ENCODE assay signal across 16 mouse cellular contexts in the genomic region with DNA sequence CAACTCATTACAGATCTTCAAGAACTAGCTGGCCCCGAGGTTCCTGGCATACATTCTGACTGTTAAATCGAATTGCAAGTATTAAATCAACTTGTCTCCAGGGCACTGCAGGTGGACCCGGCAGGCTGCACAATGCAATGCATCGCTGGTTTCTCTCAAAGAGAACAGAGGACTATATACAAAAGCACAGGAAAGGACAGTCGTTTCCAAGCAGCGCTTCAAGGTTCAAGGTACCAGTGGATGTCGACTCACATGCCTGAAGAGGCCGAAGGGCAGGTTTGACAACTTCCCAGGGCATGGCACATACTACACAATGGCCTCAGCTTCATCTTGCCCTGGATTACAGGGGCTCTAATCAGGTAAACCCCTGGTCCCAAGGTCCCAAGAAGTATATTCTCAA.
DNase-seq lines count a peak whose midpoint lies in the region; TF ChIP-seq lines count a peak whose summit lies in the region.
"Had no signal": no experiment of that assay in that cellular context is flagged by ENCODE, and none has a peak within 500 bp of the region (broad histone marks: within the 10 kb centered on the region; RNA-seq: fewer than 3 reads in every experiment).

No protein-coding gene starts in this region.

- peak; percentile 2 for DNase-seq in kidney, adult 11 months
- no peak for DNase-seq in kidney, adult 18-20 months
- DNase-seq in brain, embryonic 14.5 days (ENCODE audit: low read depth) = peak; percentile 47
- DNase-seq in kidney, adult 9 months = peak; percentile 9
- peak; percentile 23 to 40 for DNase-seq in kidney, postnatal 36 days
- no peak for DNase-seq in left cerebral cortex, adult 18-20 months (ENCODE audit: low spot score in 2 of 2)
- no peak for DNase-seq in yolk sac, embryonic 10.5 days (ENCODE audit: low spot score)
- DNase-seq: adrenal gland, postnatal 25 days; embryo, embryonic 11 days; gastrocnemius, postnatal 14 days; heart, adult 2 months; heart, postnatal 36 days; liver; lung, postnatal 10 days; right cerebral cortex, adult 18-20 months; thymus, postnatal 36 days had no signal

- no peak for TF ChIP-seq POLR2A in brain, embryonic 14.5 days (IDR thresholded peaks at IDR 0.05; ENCODE audit: borderline replicate concordance, extremely low read depth, insufficient read depth, insufficient read length, poor library complexity, severe bottlenecking)

- no peak for TF ChIP-seq CTCF in brain, embryonic 14.5 days (IDR thresholded peaks at IDR 0.05; ENCODE audit: borderline replicate concordance, extremely low read depth, insufficient read depth, insufficient read length)

Comparison
In these comparisons a context has a peak if more than half of its experiments do, and no peak if none do; other contexts are left out.
1. DNase-seq: peak in kidney, adult 11 months (single experiment), brain, embryonic 14.5 days (single experiment), kidney, adult 9 months (single experiment) and kidney, postnatal 36 days (2 of 2); none in kidney, adult 18-20 months (single experiment), left cerebral cortex, adult 18-20 months (0 of 2) and yolk sac, embryonic 10.5 days (single experiment).